Mouse (Mus musculus): ENCODE measurements around the gene Zbtb16. TPM values are rescaled to one million over a fixed set of nuclear protein-coding genes. Genes with fewer than 3 reads are reported as not detected.

Gene Zbtb16
- polyA plus RNA-seq, 1 experiment from 2014 or later: 2.1 TPM

DNA sequence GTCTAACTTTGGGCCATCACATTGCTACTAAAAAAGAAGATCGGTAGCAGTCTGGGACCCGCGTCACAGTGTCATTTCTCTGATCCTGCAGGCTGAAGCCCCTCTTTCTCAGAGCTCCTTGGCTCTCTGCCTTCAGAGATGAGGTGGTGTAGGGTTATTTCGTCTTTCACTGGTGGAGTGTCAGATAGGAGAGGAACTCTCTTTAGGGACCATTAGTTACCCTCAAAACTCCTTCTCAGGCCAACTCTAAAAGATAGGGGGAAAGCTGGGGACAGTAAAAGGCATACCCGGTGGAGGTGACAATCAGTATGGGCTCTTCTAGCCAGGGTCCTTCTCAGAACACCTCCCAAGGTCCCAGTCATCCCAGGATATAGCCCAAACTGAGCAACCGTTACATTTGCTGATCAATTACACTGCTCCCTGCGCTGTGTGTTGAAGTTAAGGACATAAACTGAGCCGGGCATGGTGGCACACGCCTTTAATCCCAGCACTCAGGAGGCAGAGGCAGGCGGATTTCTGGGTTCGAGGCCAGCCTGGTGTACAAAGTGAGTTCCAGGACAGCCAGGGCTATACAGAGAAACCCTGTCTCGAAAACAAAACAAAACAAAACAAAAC, 21.0 kb downstream of the Zbtb16 start:
- 83% methylated on average over 12 of the region's 12 CpGs for WGBS
- no peaks in the 10 kb centered on the region for H3K36me3 ChIP-seq
- no peak overlapping the region for H3K4me2 ChIP-seq
- no peaks in the 10 kb centered on the region for H3K9me3 ChIP-seq (replicated peaks)
- peaks cover 14% of the 10 kb centered on the region; the same call in 1 of the 2 replicates for H3K27me3 ChIP-seq
- no peaks in the 10 kb centered on the region for H3K4me1 ChIP-seq
- no peak overlapping the region for H3K9ac ChIP-seq
- H3K4me3 ChIP-seq (replicated peaks): no peak overlapping the region
- ATAC-seq (replicated peaks; ENCODE audit: low FRiP score): no peak
- no peak overlapping the region for H3K27ac ChIP-seq

DNA sequence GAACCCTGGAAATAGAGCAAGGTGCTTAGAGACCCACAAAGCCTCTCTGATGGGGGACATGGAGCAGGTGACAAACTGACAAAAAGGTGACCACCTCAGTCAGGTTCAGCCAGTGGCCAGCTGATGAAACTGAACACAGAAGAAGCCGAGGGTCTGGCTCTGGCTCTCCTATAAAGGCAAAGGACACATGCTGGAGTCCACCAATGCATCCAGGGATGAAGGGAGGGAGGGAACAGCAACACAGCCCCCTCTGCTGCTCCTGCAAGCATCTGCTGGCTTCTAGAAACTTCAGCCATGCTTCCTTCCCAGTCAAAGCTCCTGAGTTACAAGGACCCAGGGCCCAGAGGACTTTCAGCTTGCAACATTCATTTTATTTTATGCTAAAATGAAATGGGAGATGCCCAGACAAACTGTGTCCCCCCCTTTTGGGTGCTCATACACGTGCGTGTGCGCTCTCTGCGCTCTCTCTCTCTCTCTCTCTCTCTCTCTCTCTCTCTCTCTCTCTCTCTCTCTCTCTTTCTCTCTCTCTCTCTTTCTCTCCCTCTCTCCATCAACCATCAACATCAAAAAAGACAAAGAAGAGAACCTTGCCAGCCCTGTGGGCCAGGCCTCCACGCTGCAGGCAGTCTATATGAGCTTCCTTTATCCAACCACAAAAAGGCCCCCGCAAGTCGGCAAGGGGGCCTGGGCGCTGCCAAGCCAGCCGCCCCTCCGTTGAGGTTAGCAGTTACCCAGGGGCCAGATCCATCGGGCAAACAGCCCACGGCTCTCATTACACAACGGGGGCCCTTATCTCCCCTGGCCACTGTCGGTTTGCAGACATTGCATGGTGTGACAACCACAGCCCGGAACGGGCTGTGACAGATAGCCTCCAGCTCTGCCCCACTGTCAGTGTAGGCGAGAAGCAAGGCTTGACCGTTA, 21.8 kb downstream of the Zbtb16 start:
- Histone ChIP-seq H3K4me1 (no peaks in the 10 kb centered on the region), H3K4me3 (replicated peaks) (no peak overlapping the region), H3K36me3 (no peaks in the 10 kb centered on the region), H3K9ac (no peak overlapping the region), H3K27ac (no peak overlapping the region), H3K9me3 (replicated peaks) (no peaks in the 10 kb centered on the region), H3K27me3 (peaks cover 14% of the 10 kb centered on the region; the same call in 1 of the 2 replicates), H3K4me2 (no peak overlapping the region)
- 66% methylated on average over 19 of the region's 19 CpGs for WGBS
- no peak for ATAC-seq (replicated peaks; ENCODE audit: low FRiP score)

DNA sequence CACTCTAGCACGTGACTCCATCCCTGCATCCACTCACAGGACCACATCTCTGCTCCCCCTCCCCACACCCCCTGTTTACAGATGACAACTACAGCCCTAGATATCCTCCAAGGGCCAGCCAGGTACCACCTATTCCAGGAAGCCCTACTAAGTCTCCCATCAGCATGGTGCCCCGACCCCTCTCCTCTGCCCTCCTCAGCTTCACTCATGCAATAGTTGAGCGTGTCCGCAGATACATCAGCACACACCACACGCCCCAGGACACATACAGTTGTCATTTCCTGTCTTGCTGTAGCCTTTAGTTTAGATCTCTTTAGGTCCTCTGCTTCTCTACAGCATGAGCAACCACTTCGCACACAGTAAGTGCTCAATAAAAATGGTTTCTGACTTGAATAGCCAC, 23.7 kb downstream of the Zbtb16 start:
- 91% methylated on average over 6 of the region's 6 CpGs for WGBS

DNA sequence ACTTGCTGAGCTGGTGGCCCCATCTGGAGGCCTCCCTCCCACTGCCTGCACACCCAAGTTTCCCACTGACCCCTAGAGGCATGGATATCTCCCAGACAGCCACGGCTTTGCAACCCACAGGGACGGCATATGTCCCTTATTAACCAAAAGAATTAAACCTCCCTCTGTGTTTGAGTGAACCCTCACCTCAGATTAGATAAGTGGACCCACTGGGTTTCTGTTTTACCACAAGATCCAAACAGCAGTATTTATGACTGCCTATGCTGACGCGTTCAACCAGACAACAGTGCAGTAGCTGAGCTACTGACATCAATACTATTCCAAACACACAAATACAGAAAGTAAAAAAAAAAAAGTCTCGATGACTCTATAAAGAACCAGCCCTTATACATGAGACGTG, 29.4 kb downstream of the Zbtb16 start:
- H3K4me2 ChIP-seq: no peak overlapping the region
- no peak overlapping the region for H3K4me3 ChIP-seq (replicated peaks)
- no peaks in the 10 kb centered on the region for H3K9me3 ChIP-seq (replicated peaks)
- no peak overlapping the region for H3K27ac ChIP-seq
- peaks cover 2% of the 10 kb centered on the region; the same call in 1 of the 2 replicates for H3K27me3 ChIP-seq
- no peak overlapping the region for H3K9ac ChIP-seq
- 68% methylated on average over 6 of the region's 6 CpGs for WGBS
- no peak for ATAC-seq (replicated peaks; ENCODE audit: low FRiP score)
- no peaks in the 10 kb centered on the region for H3K4me1 ChIP-seq
- H3K36me3 ChIP-seq: no peaks in the 10 kb centered on the region

More for the DNA sequence above, 23.7 kb downstream of the Zbtb16 start:
- Histone ChIP-seq H3K27ac (no peak overlapping the region), H3K9me3 (replicated peaks) (no peaks in the 10 kb centered on the region), H3K9ac (no peak overlapping the region), H3K4me1 (no peaks in the 10 kb centered on the region), H3K4me2 (no peak overlapping the region), H3K27me3 (peaks cover 14% of the 10 kb centered on the region; the same call in 1 of the 2 replicates), H3K36me3 (no peaks in the 10 kb centered on the region), H3K4me3 (replicated peaks) (no peak overlapping the region)
- no peak for ATAC-seq (replicated peaks; ENCODE audit: low FRiP score)

DNA sequence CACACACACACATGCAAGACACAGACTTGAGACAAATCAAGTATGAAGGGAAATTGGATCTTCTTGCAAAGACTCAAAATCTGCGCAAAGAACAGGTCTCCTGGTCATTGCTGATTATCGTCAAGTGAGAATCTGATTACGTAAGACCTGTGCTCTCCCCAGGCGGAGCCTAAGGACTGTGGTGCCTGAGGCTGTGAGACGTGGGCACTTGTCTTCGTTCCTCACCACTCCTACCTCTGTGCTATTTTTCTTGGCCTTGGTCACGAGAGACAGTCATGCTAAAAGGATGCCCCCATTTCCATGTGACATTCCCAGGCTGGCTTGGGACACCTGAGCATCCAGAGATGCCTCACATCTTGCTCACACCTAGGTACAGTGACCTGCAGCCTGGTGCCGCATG, 30.2 kb downstream of the Zbtb16 start:
- 89% methylated on average over 8 of the region's 8 CpGs for WGBS
- ATAC-seq (replicated peaks; ENCODE audit: low FRiP score): no peak
- Histone ChIP-seq H3K4me2 (no peak overlapping the region), H3K4me3 (replicated peaks) (no peak overlapping the region), H3K36me3 (no peaks in the 10 kb centered on the region), H3K9me3 (replicated peaks) (no peaks in the 10 kb centered on the region), H3K9ac (no peak overlapping the region), H3K27ac (no peak overlapping the region), H3K27me3 (no peaks in the 10 kb centered on the region), H3K4me1 (no peaks in the 10 kb centered on the region)

DNA sequence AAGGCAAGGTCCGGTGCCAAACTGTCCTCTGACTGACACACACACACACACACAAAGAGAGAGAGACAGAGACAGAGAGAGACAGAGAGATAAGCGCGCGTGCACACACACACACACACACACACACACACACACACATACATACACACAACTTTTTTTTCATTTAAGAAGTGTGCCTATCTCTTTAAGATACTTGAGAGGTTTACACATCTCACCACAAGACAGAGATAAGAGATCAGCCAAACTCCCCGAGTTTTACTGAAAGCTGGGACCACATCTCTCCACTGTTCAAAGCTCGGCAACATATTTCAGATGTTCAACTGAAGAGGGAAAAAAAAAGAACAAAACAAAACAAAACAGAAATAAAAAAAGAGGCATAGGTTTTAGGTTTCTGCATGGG, 31.5 kb downstream of the Zbtb16 start:
- H3K4me2 ChIP-seq: no peak overlapping the region
- no peaks in the 10 kb centered on the region for H3K27me3 ChIP-seq
- 76% methylated on average over 6 of the region's 6 CpGs for WGBS
- H3K4me1 ChIP-seq: no peaks in the 10 kb centered on the region
- no peak overlapping the region for H3K4me3 ChIP-seq (replicated peaks)
- H3K27ac ChIP-seq: no peak overlapping the region
- no peaks in the 10 kb centered on the region for H3K9me3 ChIP-seq (replicated peaks)
- no peak for ATAC-seq (replicated peaks; ENCODE audit: low FRiP score)
- H3K36me3 ChIP-seq: no peaks in the 10 kb centered on the region
- no peak overlapping the region for H3K9ac ChIP-seq

DNA sequence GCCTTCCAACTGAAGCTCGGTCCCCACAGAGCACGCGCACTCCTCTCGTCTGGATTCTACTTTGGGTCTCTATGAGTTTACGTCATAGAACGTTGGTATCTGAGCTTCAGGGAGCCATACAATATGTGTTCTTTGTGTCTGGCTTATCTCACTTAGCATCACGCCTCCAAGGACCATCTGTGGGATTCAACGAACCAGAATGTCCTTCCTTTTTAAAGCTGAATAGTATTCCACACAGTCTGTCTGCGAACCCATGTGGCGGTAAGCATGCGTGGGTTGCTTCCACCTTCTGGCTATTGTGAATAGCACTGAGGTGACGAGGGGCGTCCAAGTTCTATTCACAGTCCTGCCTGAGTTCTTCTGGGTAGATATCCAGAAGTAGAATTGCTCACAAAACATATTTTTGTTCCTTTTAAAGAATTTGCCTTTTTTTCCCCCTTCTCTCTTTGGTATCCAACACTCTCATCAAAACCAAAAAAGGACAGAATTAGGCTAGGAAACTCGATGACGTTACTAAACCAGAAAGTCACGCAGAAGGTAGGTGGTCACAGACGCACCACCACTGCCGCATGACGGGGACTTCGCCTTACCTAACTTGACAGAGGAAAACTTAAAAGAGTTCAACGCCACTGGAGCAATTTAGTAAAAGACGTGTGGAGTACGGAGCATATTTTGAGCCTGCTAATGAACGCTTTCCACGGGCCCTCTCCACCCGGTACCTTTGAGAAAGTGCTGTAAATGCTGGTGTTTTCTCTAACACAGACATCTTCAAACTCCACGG, 32.4 kb downstream of the Zbtb16 start:
- no peak for ATAC-seq (replicated peaks; ENCODE audit: low FRiP score)
- Histone ChIP-seq H3K27me3 (no peaks in the 10 kb centered on the region), H3K4me2 (no peak overlapping the region), H3K27ac (no peak overlapping the region), H3K4me1 (no peaks in the 10 kb centered on the region), H3K36me3 (no peaks in the 10 kb centered on the region), H3K9ac (no peak overlapping the region), H3K4me3 (replicated peaks) (no peak overlapping the region), H3K9me3 (replicated peaks) (no peaks in the 10 kb centered on the region)
- 92% methylated on average over 27 of the region's 27 CpGs for WGBS

DNA sequence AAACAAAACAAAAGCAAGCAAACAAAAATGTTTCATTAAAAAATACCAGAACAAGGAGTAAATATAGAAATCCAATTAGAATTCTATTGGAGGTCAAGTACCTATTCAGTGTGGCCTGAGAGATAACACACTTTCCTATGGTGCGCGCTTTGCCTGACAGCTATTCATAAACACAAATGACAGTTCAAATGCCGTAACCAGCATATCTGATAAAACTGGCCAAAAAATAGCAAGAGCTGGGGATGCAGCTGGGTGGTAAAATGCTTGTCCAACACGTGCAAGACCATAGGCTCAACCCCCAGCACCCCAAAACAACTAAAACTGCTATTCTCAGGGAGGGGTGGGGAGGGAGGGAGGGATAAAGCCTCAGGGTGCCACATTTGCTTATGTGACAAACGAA, 33.6 kb downstream of the Zbtb16 start:
- WGBS: 80% methylated on average over 5 of the region's 5 CpGs
- no peak for ATAC-seq (replicated peaks; ENCODE audit: low FRiP score)
- Histone ChIP-seq H3K4me3 (replicated peaks) (no peak overlapping the region), H3K4me1 (no peaks in the 10 kb centered on the region), H3K9ac (no peak overlapping the region), H3K9me3 (replicated peaks) (no peaks in the 10 kb centered on the region), H3K27ac (no peak overlapping the region), H3K27me3 (peaks cover 5% of the 10 kb centered on the region), H3K4me2 (no peak overlapping the region), H3K36me3 (no peaks in the 10 kb centered on the region)

DNA sequence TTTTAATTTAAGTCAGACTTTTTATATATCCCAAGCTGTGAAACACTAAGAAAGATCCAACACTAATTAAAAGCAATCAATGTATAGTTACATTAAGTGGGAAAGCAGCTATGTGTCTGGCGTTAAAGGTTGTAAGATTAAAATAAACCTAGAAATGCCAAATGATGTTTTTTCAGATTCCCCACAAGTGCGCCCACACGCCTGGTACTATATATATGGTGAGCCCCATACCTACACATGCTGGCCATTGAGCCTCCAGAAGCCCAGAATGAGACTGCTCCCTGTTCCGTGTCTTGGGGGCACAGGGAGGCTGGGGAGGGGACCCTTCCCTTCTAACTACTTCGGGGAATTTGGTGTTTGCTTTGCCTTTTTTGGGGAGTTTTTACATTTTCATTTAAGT, 34.7 kb downstream of the Zbtb16 start:
- Histone ChIP-seq H3K9me3 (replicated peaks) (no peaks in the 10 kb centered on the region), H3K36me3 (no peaks in the 10 kb centered on the region), H3K4me3 (replicated peaks) (no peak overlapping the region), H3K27me3 (peaks cover 12% of the 10 kb centered on the region), H3K4me1 (no peaks in the 10 kb centered on the region), H3K9ac (no peak overlapping the region), H3K27ac (no peak overlapping the region), H3K4me2 (no peak overlapping the region)
- no peak for ATAC-seq (replicated peaks; ENCODE audit: low FRiP score)
- 85% methylated on average over 5 of the region's 5 CpGs for WGBS

DNA sequence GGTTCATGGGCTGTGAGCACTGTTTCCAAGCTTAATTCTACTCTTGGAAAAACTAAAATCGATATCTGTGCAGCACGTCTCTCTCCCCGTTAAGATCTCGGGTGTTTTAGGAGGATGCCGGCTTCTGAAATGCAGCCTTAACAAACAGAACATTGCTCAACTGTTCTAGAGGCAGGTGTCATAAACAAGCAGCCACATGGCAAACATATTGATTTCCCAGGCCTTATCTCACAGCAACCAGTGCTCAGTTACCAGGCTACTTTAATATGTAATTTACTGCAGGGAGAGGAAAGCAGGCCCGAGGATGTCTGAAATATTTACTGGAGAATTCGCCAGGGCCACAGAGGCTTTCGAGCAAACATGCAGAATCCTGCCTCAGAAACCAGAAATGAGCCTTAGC, 35.4 kb downstream of the Zbtb16 start:
- no peak for ATAC-seq (replicated peaks; ENCODE audit: low FRiP score)
- Histone ChIP-seq H3K27ac (no peak overlapping the region), H3K9me3 (replicated peaks) (no peaks in the 10 kb centered on the region), H3K4me3 (replicated peaks) (no peak overlapping the region), H3K4me1 (no peaks in the 10 kb centered on the region), H3K36me3 (no peaks in the 10 kb centered on the region), H3K4me2 (no peak overlapping the region), H3K27me3 (peaks cover 15% of the 10 kb centered on the region), H3K9ac (no peak overlapping the region)
- 59% methylated on average over 8 of the region's 8 CpGs for WGBS

DNA sequence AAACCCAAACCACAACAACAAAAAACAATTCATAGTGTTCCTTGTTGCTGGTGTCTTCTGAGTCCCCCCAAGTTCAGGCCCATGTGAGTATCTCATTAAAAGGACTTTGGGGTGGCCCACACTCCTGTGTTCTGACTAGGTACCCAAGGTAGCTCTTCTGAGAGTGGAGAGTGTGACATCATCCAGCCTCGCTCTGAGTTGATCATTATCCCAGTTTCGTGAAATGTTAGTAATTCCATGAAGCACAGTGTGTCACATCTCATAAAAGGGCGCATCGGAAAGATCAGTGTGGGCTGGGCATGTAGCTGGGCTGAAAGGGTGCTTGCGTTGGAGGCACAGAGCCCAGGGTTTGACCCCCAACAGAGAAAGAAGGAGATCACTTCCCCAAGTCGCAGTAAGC, 38.0 kb downstream of the Zbtb16 start:
- Histone ChIP-seq H3K4me1 (peaks cover 8% of the 10 kb centered on the region), H3K4me2 (no peak overlapping the region), H3K9me3 (replicated peaks) (no peaks in the 10 kb centered on the region), H3K4me3 (replicated peaks) (no peak overlapping the region), H3K27me3 (peaks cover 25% of the 10 kb centered on the region), H3K36me3 (no peaks in the 10 kb centered on the region), H3K9ac (no peak overlapping the region), H3K27ac (no peak overlapping the region)
- 87% methylated on average over 6 of the region's 6 CpGs for WGBS
- ATAC-seq (replicated peaks; ENCODE audit: low FRiP score): no peak

DNA sequence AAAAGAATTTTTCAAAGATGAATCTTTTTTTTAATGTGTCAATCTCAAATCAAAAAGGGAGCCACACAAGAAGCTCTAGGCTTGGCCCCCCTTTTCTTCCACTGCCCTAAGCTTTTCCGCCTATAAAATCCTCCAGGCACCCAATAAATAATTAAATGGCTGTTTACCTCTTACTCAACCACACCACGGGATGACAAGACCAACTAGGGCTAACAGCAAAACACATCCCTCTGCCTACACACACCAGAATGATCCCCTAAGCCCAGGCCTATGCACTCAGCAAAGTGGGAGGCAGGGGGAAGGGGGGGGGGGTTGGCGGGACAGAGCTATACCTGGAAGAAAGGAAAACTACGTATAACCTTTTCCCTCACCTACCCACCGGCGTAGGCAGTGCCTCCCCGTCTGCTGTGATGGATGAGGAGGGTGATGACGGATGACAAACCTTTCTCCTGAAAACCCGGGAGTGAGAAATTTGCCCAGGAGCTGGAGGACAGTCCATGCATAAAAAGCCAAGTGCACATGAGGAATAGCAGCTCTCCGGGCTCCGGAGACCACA, 39.7 kb downstream of the Zbtb16 start:
- H3K4me1 ChIP-seq: peaks cover 8% of the 10 kb centered on the region
- H3K36me3 ChIP-seq: no peaks in the 10 kb centered on the region
- H3K4me3 ChIP-seq (replicated peaks): no peak overlapping the region
- H3K4me2 ChIP-seq: no peak overlapping the region
- 43% methylated on average over 11 of the region's 11 CpGs for WGBS
- no peak overlapping the region for H3K27ac ChIP-seq
- no peak for ATAC-seq (replicated peaks; ENCODE audit: low FRiP score)
- H3K9me3 ChIP-seq (replicated peaks): no peaks in the 10 kb centered on the region
- H3K9ac ChIP-seq: no peak overlapping the region
- peaks cover 36% of the 10 kb centered on the region for H3K27me3 ChIP-seq
